Mouse (Mus musculus): ENCODE measurements around the gene Cav3. TPM values are rescaled to one million over a fixed set of nuclear protein-coding genes. Genes with fewer than 3 reads are reported as not detected.

The Cav3 gene
- polyA plus RNA-seq, 1 experiment from 2014 or later, result 0.16 TPM

DNA sequence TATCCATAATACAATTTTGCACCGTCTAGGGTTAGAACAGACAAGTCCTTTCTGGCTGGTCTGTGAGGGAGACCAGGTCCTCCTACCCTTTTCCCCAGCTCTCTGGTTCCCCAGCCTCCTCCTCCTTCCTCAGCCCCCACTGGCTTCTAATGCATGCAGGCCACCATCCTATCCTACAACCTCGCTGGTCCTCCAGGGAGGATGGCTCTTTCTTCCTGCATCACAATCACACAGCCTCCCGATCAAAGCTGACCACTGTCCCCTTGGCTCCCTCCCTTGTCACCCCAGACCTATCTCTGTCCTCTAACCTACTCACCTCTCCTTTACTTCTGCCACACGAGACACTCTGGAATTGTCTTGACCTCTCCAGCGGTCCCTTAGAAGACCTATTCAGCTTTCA is 28.7 kb downstream of the Cav3 start:
- Histone ChIP-seq H3K27ac (no peak overlapping the region), H3K9me3 (replicated peaks) (no peaks in the 10 kb centered on the region), H3K27me3 (ENCODE audit: low read depth, poor library complexity, severe bottlenecking) (peaks cover 84% of the 10 kb centered on the region), H3K36me3 (no peaks in the 10 kb centered on the region), H3K4me3 (no peak overlapping the region), H3K4me1 (peaks cover 25% of the 10 kb centered on the region)
- no peak for DNase-seq (ENCODE audit: low spot score)
- WGBS, result 84% methylated on average over 5 of the region's 5 CpGs

GRCm38 (mm10) chr6:112488821-112489180 is 29.5 kb downstream of the Cav3 start:
- 42% methylated on average over 24 of the region's 24 CpGs for WGBS
- Histone ChIP-seq H3K36me3 (no peaks in the 10 kb centered on the region), H3K4me3 (peak overlapping the region; percentile 49), H3K27me3 (ENCODE audit: low read depth, poor library complexity, severe bottlenecking) (peaks cover 86% of the 10 kb centered on the region), H3K9me3 (replicated peaks) (no peaks in the 10 kb centered on the region), H3K27ac (no peak overlapping the region), H3K4me1 (peaks cover 25% of the 10 kb centered on the region)
- DNase-seq (ENCODE audit: low spot score), result no peak

GRCm38 (mm10) chr6:112489181-112489909 is 30.0 kb downstream of the Cav3 start:
- Histone ChIP-seq H3K27ac (no peak overlapping the region), H3K4me1 (peaks cover 22% of the 10 kb centered on the region), H3K4me3 (peak overlapping the region; percentile 49), H3K27me3 (ENCODE audit: low read depth, poor library complexity, severe bottlenecking) (peaks cover 81% of the 10 kb centered on the region), H3K36me3 (no peaks in the 10 kb centered on the region), H3K9me3 (replicated peaks) (no peaks in the 10 kb centered on the region)
- WGBS, result 5% methylated on average over 72 of the region's 72 CpGs
- peak; percentile 53 for DNase-seq (ENCODE audit: low spot score)

DNA sequence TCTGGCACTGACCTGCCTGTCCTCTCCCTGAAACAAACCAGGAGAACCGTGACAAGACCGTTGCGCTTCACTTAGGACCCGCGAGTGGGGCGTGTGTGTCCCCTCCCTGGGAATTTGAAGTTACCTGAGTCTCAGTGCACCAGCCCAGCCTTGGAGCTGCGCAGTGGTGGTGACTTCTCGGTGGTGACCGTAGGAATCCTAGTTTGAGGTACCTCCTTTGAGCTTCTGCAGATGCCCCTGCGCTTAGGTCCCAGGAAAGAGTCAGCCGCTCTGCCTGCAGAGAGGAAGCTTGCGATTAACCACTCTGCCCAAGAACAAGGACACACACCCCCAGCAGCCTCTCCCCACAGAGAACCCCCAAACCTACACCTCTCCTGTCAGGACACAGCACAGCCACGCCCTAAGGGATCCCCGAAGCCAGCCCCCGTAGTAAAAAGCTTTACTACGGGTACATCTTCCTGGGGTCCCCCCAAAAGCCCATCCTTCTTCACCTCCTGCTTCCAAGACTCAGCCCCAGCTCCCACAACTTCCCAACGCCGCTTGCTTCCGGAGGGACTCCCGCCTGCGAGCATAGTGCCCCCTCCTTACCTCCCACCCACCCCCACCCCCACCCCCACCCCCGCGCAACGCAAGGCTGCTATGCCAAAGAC is 30.7 kb downstream of the Cav3 start, which contains the start of gene Oxtr:
Gene Oxtr, minus strand, starts transcription at position 34 of the 650 bp plus-strand sequence.
- WGBS, result 9% methylated on average over 24 of the region's 24 CpGs
- H3K4me1 ChIP-seq, result peaks cover 29% of the 10 kb centered on the region
- H3K4me3 ChIP-seq, result peak within 1 kb of the TSS; percentile 49
- no peaks in the 10 kb centered on the region for H3K9me3 ChIP-seq (replicated peaks)
- peaks cover 77% of the 10 kb centered on the region for H3K27me3 ChIP-seq (ENCODE audit: low read depth, poor library complexity, severe bottlenecking)
- H3K27ac ChIP-seq, result no peak within 1 kb of the TSS
- DNase-seq (ENCODE audit: low spot score), result no peak
- H3K36me3 ChIP-seq, result no peaks in the 10 kb centered on the region

DNA sequence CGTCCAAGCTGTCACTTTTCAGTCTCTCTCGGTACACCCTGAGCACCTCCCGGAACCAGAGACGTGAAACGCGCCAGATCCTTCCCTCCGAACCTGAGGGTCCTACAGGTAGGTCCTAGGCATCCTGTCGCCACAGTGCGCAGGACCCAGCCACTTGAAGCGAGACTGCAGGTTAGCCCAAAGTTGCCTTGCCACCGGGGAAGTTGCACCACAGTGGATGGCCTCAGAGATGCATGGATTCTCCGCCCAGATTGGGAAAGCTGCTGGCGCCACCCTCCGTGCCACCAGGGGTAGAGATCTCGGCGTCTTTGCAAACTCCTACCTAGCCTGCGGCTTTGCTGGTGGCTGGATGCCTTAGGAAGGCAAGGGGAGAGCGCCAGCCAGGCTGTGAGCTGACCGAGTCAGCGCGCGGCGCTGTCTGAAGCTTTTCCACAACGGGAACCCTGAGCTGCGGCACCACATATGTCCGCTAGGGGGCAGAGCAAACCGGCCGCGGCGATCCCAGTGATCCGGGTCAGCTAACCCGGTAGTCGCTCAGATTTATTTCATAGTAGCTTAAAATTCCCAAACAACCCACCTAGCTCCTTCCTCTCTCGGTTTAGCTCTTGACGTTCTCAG is 31.4 kb downstream of the Cav3 start:
- peak; percentile 93 for DNase-seq (ENCODE audit: low spot score)

DNA sequence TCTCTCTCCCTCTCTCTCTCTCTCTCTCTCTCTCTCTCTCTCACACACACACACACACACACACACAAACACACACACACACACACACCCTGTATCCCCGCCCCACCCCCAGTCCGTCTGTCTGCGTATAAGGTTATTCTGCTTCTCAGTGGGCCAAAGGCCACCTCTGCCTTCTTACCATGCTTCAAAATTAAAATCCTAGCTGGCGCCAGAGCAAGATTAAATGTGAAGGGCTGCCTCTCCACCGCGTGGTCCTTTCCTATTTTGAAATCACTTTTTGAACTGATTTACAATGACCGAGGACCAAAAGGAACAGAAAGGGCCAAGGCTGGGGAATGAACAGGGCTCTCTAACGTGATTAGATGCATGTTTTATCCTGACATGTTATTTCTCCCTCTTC is 32.2 kb downstream of the Cav3 start:
- 79% methylated on average over 8 of the region's 8 CpGs for WGBS
- peaks cover 65% of the 10 kb centered on the region for H3K27me3 ChIP-seq (ENCODE audit: low read depth, poor library complexity, severe bottlenecking)
- no peaks in the 10 kb centered on the region for H3K36me3 ChIP-seq

More for the DNA sequence above, 31.4 kb downstream of the Cav3 start:
- H3K27ac ChIP-seq, result no peak overlapping the region
- H3K9me3 ChIP-seq (replicated peaks), result no peaks in the 10 kb centered on the region
- H3K4me1 ChIP-seq, result peaks cover 36% of the 10 kb centered on the region
- H3K36me3 ChIP-seq, result no peaks in the 10 kb centered on the region
- H3K27me3 ChIP-seq (ENCODE audit: low read depth, poor library complexity, severe bottlenecking), result peaks cover 73% of the 10 kb centered on the region
- WGBS, result 2% methylated on average over 35 of the region's 35 CpGs
- peak overlapping the region; percentile 49 for H3K4me3 ChIP-seq

GRCm38 (mm10) chr6:112492656-112493055 is 33.4 kb downstream of the Cav3 start:
- H3K4me3 ChIP-seq, result no peak overlapping the region
- no peak for DNase-seq (ENCODE audit: low spot score)
- no peaks in the 10 kb centered on the region for H3K9me3 ChIP-seq (replicated peaks)
- H3K27ac ChIP-seq, result no peak overlapping the region
- 90% methylated on average over 6 of the region's 6 CpGs for WGBS
- peaks cover 46% of the 10 kb centered on the region for H3K4me1 ChIP-seq
- no peaks in the 10 kb centered on the region for H3K36me3 ChIP-seq
- peaks cover 54% of the 10 kb centered on the region for H3K27me3 ChIP-seq (ENCODE audit: low read depth, poor library complexity, severe bottlenecking)

More for the DNA sequence above, 32.2 kb downstream of the Cav3 start:
- no peak for DNase-seq (ENCODE audit: low spot score)
- no peak overlapping the region for H3K27ac ChIP-seq
- no peak overlapping the region for H3K4me3 ChIP-seq
- peaks cover 44% of the 10 kb centered on the region for H3K4me1 ChIP-seq
- no peaks in the 10 kb centered on the region for H3K9me3 ChIP-seq (replicated peaks)

DNA sequence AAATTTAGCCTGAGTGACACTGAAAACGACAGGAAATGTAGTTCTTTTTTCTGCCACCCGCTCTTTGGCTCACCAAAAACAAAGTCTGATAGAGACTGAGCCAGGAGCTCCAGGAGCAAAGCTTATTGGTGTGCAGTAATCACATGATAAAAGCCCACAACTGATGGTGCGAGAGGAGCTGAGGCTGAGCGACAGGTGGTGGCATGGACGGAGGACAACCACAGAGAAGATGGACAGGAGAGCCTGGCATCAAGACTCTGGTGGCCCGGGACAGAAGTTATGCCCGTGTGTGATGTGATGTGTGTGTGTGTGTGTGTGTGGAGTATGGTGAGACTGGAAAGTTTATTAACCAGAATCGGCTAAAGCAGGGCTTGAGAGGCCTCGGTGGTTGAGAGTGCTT is 34.1 kb downstream of the Cav3 start:
- 92% methylated on average over 9 of the region's 9 CpGs for WGBS
- H3K27me3 ChIP-seq (ENCODE audit: low read depth, poor library complexity, severe bottlenecking), result peaks cover 47% of the 10 kb centered on the region
- H3K9me3 ChIP-seq (replicated peaks), result no peaks in the 10 kb centered on the region
- no peak overlapping the region for H3K27ac ChIP-seq
- H3K4me1 ChIP-seq, result peaks cover 46% of the 10 kb centered on the region
- DNase-seq (ENCODE audit: low spot score), result no peak
- H3K36me3 ChIP-seq, result no peaks in the 10 kb centered on the region
- H3K4me3 ChIP-seq, result no peak overlapping the region

DNA sequence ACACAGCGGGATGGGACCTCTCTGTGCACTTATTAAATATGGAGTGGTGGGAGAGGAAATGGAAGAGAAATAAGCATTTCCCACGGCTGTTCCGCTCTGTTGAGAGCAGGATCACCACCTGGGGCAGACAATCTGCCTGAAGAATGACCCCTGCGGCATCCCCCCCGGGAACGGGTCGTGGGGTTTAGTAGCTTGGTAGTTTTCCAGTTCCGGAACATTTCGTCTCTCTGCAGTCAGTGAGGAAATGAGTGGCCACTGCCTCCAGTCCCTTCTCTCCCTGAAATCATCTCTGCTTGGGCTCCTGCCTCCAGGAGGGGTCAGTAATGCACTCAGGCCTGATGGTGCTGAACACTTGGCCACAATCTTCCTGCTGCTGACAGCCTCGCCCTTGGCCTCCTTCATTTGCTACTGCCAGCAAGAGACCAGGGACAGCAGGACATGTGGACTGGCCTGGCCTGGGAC is 35.3 kb downstream of the Cav3 start:
- 65% methylated on average over 10 of the region's 10 CpGs for WGBS

GRCm38 (mm10) chr6:112495219-112495618 is 35.9 kb downstream of the Cav3 start:
- no peaks in the 10 kb centered on the region for H3K36me3 ChIP-seq
- peaks cover 28% of the 10 kb centered on the region for H3K27me3 ChIP-seq (ENCODE audit: low read depth, poor library complexity, severe bottlenecking)
- no peak overlapping the region for H3K4me3 ChIP-seq
- 33% methylated on average over 4 of the region's 4 CpGs for WGBS
- DNase-seq (ENCODE audit: low spot score), result no peak
- no peaks in the 10 kb centered on the region for H3K9me3 ChIP-seq (replicated peaks)
- H3K27ac ChIP-seq, result peak overlapping the region; percentile 66
- peaks cover 31% of the 10 kb centered on the region for H3K4me1 ChIP-seq

More for the DNA sequence above, 35.3 kb downstream of the Cav3 start:
- Histone ChIP-seq H3K27me3 (ENCODE audit: low read depth, poor library complexity, severe bottlenecking) (peaks cover 34% of the 10 kb centered on the region), H3K36me3 (no peaks in the 10 kb centered on the region), H3K27ac (peak overlapping the region; percentile 66), H3K9me3 (replicated peaks) (no peaks in the 10 kb centered on the region), H3K4me1 (peaks cover 37% of the 10 kb centered on the region), H3K4me3 (no peak overlapping the region)
- DNase-seq (ENCODE audit: low spot score), result peak; percentile 45

GRCm38 (mm10) chr6:112496291-112497060 is 37.2 kb downstream of the Cav3 start:
- no peak for DNase-seq (ENCODE audit: low spot score)
- 74% methylated on average over 8 of the region's 8 CpGs for WGBS
- Histone ChIP-seq H3K36me3 (no peaks in the 10 kb centered on the region), H3K9me3 (replicated peaks) (no peaks in the 10 kb centered on the region), H3K4me3 (no peak overlapping the region), H3K27me3 (ENCODE audit: low read depth, poor library complexity, severe bottlenecking) (peaks cover 17% of the 10 kb centered on the region), H3K27ac (peak overlapping the region; percentile 66; the same call in 1 of the 2 replicates), H3K4me1 (peaks cover 25% of the 10 kb centered on the region)

DNA sequence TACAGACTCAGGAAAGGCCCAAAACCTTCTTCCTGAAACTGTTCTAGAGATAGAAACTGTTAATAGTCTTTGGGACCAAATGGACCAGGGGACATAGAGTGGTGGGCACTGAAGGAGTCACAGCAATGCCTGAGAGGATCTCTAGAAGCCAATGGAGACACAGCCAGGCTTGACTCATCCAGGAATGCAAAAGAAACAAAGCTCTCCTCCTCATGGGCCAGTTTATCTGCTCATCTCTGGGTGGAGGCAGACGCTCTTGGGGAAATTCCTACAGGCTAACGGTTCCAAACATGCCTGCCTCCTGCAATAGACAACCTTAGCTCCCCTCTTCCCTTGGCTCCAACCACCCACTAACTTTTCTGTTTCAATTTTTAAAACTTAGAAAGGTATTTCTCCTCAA is 38.2 kb downstream of the Cav3 start:
- H3K9me3 ChIP-seq (replicated peaks), result no peaks in the 10 kb centered on the region
- H3K27ac ChIP-seq, result no peak overlapping the region
- peaks cover 7% of the 10 kb centered on the region; the same call in 1 of the 2 replicates for H3K27me3 ChIP-seq (ENCODE audit: low read depth, poor library complexity, severe bottlenecking)
- WGBS, result 64% methylated on average over 2 of the region's 2 CpGs
- DNase-seq (ENCODE audit: low spot score), result no peak
- H3K4me1 ChIP-seq, result peaks cover 25% of the 10 kb centered on the region
- H3K36me3 ChIP-seq, result no peaks in the 10 kb centered on the region
- no peak overlapping the region for H3K4me3 ChIP-seq

Measured in limb, embryonic 10.5 days (tissue).